Mouse (Mus musculus) heart, embryonic 13.5 days (tissue): Measurements from ENCODE around the gene Smurf2. TPM values are rescaled to one million over a fixed set of nuclear protein-coding genes. Genes with fewer than 3 reads are reported as not detected.
A peak's percentile ranks its signal among the peaks of the same experiment; 100 is the strongest.
"Not testable (repeated sequence)": the region's sequence is repeated elsewhere in the genome, so short reads cannot be mapped to it uniquely, and the experiment has no call there.

Source experiments
- ATAC-seq: fragments of 200-750 bp; cut with Nextera tagmentation; 2 replicates; pipeline ENCODE4 v1.8.0; 2017; ENCODE audit warnings: moderate TSS enrichment; ENCODE audit not compliant: insufficient number of reproducible peaks, low FRiP score, low TSS enrichment; ENCODE audit errors: extremely low read depth
- H3K27ac ChIP-seq: fragments of 300-500 bp; sonication (generic); replicated peaks from 2 replicates; pipeline ENCODE4 v1.5.1; 2015; ENCODE audit warnings: moderate library complexity, mild to moderate bottlenecking, inconsistent platforms
- H3K27me3 ChIP-seq: fragments of 300-500 bp; sonication (generic); replicated peaks from 2 replicates; pipeline ENCODE4 v1.6.1; 2015; ENCODE audit warnings: mild to moderate bottlenecking, inconsistent platforms
- H3K36me3 ChIP-seq: fragments of 300-500 bp; sonication (generic); 2 replicates; pipeline ENCODE4 v1.6.1; 2015; ENCODE audit warnings: mild to moderate bottlenecking, inconsistent platforms
- H3K4me1 ChIP-seq: fragments of 300-500 bp; sonication (generic); 2 replicates; pipeline ENCODE4 v1.6.1; 2015; ENCODE audit warnings: inconsistent platforms
- H3K4me2 ChIP-seq: fragments of 300-500 bp; sonication (generic); 2 replicates; pipeline ENCODE4 v1.6.1; 2015; ENCODE audit warnings: inconsistent platforms, mild to moderate bottlenecking, moderate library complexity
- H3K4me3 ChIP-seq: fragments of 300-500 bp; sonication (generic); 2 replicates; pipeline ENCODE4 v1.5.1; 2015; ENCODE audit warnings: moderate library complexity, mild to moderate bottlenecking, inconsistent platforms
- H3K9ac ChIP-seq: fragments of 300-500 bp; sonication (generic); 2 replicates; pipeline ENCODE4 v1.6.1; 2015; ENCODE audit warnings: inconsistent platforms, mild to moderate bottlenecking, moderate library complexity
- H3K9me3 ChIP-seq: fragments of 300-500 bp; sonication (generic); 2 replicates; pipeline ENCODE4 v1.6.1; 2016; ENCODE audit warnings: inconsistent platforms
- WGBS: fragments of 180-500 bp; shearing (Covaris S2); methylation state at CpG from one replicate; pipeline ENCODE4 v1.1.7; 2015; ENCODE audit warnings: mixed read lengths; 5-methylcytosine and 5-hydroxymethylcytosine counted together
- polyA plus RNA-seq: library from polyadenylated mRNA; unstranded; fragments of >200 nt; fragmentation: Nextera tagmentation; extraction: Ambion mirVana; gene quantifications from 2 replicates; pipeline ENCODE4 v1.2.1, GENCODE M21; 2015

The Smurf2 gene
- polyA plus RNA-seq, 1 experiment from 2014 or later, result 9.7 TPM

DNA sequence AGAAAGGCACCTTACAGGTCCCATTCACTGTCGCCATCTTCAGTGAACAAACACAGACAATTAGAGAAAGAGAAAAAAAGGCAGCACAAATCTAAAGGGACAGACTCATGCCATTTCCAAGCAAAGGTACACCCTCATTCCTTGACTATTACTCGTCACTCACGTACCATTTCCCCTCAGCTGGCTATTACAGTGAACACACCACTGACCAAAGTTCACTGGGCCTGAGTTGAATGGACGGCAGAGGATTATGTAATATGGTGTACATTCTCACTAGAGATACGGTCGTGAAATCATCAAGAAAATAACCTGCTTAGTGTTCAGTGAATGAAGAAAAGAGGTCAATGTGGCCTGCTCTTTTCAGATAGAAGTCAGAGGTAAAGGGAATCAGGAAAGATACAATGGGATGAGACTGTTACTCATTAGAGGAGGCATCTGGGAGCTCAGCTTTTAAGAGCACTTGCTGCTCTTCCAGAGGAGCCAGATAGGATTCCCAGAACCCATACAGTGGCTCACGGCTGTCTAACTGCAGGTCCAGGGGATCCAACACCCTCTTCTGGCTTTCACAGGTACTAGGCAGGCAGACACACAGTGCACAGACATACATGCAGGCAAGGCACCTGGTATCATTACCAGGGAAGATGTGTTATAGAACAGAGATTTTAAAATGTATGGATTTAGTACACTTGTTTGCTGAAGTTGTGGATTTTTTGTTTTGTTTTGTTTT lies 107.9 kb downstream of the Smurf2 start:
- Histone ChIP-seq H3K4me1 (peaks cover 18% of the 10 kb centered on the region; the same call in 1 of the 2 replicates), H3K9ac (no peak overlapping the region), H3K27me3 (no peaks in the 10 kb centered on the region), H3K36me3 (peaks cover 95% of the 10 kb centered on the region), H3K27ac (no peak overlapping the region), H3K4me3 (no peak overlapping the region), H3K4me2 (no peak overlapping the region), H3K9me3 (no peaks in the 10 kb centered on the region)
- WGBS, result 87% methylated on average over 7 of the region's 7 CpGs
- ATAC-seq, result no peak

DNA sequence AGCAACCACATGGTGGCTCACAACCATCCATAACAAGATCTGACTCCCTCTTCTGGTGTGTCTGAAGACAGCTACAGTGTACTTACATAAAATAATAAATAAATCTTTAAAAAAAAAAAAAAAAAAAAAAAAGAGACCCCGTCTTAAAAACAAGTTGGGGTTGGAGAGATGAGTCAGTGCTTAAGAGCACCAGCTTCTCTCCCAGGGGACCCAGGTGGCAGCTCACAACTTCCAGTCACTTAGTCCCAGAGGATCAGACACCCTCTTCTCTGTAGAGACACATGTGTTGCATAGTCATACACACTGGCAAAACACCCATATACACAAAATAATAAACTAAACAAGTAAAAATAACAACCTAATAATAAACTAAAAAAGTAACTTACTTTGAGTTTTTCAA lies 113.1 kb downstream of the Smurf2 start:
- WGBS, result 100% methylated on average over 1 of the region's 1 CpGs
- not testable (repeated sequence) for H3K9me3 ChIP-seq, H3K4me2 ChIP-seq, H3K27me3 ChIP-seq, ATAC-seq, H3K4me3 ChIP-seq, H3K4me1 ChIP-seq, H3K9ac ChIP-seq, H3K27ac ChIP-seq
- peaks cover 89% of the 10 kb centered on the region for H3K36me3 ChIP-seq

DNA sequence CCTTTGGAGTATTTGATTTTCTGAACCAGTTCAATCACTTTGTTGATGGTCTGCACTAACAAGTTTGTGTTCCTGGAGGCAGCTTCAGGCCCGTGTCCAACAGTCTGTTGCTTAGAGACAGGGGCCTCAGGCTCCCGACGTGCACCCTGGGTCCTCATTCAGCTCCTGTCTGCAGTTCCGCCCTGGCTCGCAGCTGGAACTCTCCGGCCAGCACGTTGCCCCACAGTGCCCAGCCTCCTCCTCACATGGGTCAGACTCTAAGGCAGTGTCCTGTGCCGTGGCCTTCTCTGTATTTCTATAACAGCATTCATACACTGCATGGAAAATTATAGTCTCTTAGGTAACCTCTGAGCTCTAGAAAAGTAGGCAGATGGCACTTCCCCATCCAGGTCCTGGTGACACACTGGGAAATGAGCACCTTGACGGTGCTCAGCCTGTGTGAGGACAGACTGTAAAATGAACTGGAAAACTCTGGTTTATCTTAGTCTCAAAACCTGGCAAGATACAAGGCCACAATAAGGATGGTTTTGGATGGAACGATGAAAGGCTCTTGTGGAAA lies 118.4 kb downstream of the Smurf2 start:
- Histone ChIP-seq H3K27me3 (no peaks in the 10 kb centered on the region), H3K4me3 (no peak overlapping the region), H3K9me3 (peaks cover 5% of the 10 kb centered on the region; the same call in 1 of the 2 replicates), H3K4me2 (no peak overlapping the region), H3K36me3 (peaks cover 93% of the 10 kb centered on the region), H3K27ac (no peak overlapping the region), H3K4me1 (no peaks in the 10 kb centered on the region), H3K9ac (no peak overlapping the region)
- WGBS, result 84% methylated on average over 10 of the region's 10 CpGs
- no peak for ATAC-seq

DNA sequence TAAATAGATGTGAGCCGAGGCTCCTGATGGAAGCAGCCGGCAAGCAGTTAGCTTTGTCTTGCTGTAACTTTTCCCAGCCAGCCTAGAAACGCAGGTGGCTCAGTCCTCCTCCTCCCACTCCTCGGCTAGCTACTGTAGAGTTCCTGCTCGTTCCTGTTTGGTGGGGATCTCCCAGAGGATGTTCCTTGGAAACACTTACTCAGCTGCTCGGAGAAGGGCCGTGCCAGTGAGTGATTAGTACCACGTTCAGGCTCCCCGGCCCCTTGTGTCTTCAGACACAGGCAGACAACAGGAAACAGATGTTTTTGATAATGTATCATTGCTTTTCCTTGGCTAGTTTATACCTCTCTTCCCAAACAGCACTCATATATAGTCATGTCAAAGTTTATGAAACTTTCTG lies 124.8 kb downstream of the Smurf2 start:
- H3K4me3 ChIP-seq, result no peak overlapping the region
- no peak overlapping the region for H3K9ac ChIP-seq
- no peak for ATAC-seq
- H3K9me3 ChIP-seq, result peaks cover 5% of the 10 kb centered on the region; the same call in 1 of the 2 replicates
- H3K4me1 ChIP-seq, result peaks cover 7% of the 10 kb centered on the region
- H3K36me3 ChIP-seq, result peaks cover 89% of the 10 kb centered on the region
- no peak overlapping the region for H3K4me2 ChIP-seq
- no peak overlapping the region; the same call in 1 of the 2 replicates for H3K27ac ChIP-seq
- no peaks in the 10 kb centered on the region for H3K27me3 ChIP-seq
- WGBS, result 54% methylated on average over 9 of the region's 9 CpGs

DNA sequence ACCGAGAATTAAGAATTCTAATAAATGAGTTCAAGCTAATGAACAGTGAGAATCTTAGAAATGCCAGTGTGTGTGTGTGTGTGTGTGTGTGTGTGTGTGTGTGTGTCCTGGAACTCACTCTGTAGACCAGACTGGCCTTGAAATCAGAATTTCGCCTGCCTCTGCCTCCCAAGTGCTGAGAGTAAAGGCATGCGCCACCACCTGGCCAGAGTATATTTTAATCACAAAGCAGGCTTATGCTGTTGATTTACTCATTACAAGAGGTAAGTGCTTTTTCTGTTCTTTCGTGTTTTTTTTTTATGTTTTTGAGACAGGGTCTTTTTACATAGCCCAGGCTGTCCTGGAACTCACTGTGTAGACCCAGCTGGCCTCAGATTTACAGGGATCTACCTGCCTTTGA lies 126.7 kb downstream of the Smurf2 start:
- peaks cover 17% of the 10 kb centered on the region for H3K4me1 ChIP-seq
- 78% methylated on average over 4 of the region's 4 CpGs for WGBS
- peaks cover 71% of the 10 kb centered on the region for H3K36me3 ChIP-seq
- H3K9ac ChIP-seq, result no peak overlapping the region
- ATAC-seq, result no peak
- no peaks in the 10 kb centered on the region for H3K27me3 ChIP-seq
- H3K4me2 ChIP-seq, result no peak overlapping the region
- no peak overlapping the region for H3K27ac ChIP-seq
- H3K4me3 ChIP-seq, result no peak overlapping the region
- H3K9me3 ChIP-seq, result peaks cover 5% of the 10 kb centered on the region; the same call in 1 of the 2 replicates

DNA sequence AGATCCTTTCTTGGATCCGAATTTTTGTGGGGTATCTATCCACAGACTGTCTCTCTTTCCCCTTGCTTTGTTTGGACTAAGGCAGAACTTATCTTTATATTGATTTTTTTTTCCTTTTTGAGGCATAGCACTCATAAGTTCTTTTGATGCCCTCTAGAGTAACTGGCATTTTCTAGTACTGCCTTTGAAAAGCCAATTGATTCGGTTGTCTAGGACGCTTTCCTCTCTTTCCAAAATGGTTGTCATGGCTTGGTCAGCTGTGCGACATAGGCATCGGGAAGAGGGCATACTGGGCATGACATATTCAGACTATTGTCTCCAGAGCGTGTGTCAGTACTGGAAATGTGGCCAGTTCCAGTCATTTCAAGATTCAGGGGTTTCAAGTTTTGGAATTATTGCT lies 130.9 kb downstream of the Smurf2 start:
- Histone ChIP-seq H3K27ac (peak overlapping the region; percentile 100), H3K36me3 (peaks cover 56% of the 10 kb centered on the region), H3K9me3 (no peaks in the 10 kb centered on the region), H3K27me3 (no peaks in the 10 kb centered on the region), H3K4me2 (peak overlapping the region; percentile 93), H3K4me3 (peak overlapping the region; percentile 96), H3K4me1 (peaks cover 34% of the 10 kb centered on the region), H3K9ac (peak overlapping the region; percentile 99)
- WGBS, result under 1% methylated on average over 6 of the region's 6 CpGs
- no peak for ATAC-seq

DNA sequence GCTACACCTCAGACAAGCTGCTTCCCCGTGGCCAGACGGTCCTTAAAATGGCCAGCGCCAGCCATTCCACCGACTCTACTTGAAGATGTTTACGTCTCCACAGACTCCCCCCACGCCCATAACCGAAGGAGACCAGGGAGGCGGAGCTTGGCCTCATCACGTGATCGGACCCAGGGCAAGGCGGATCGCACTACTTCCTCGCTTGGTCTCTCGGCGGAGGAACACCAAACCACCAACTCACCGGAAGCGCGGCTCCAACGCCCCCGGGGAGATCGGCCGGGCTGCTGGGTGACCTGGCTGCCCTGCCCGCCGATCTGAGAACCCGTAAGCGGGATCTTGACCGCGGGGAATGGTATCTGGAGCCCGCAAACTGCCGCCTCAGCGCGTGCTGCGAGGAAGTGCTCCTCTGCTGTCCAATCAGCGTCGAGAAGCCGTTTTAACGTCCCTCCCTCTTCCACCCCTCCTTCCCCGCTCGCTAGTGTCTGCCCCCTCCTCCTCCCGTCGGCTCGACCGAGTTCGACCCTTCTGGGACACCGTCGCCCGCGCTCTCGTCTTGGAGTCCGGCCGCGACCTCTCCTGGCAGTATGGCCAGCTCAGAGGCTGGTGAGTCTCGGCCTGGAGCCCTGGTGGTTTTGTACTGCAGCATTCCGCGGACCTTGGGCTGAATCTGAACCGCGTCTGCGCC lies 131.6 kb downstream of the Smurf2 start, which contains the start of the genes Ddx5 and Cep95:
Gene Ddx5, minus strand, starts transcription at position 411 of the 685 bp plus-strand sequence.
Gene Cep95, plus strand, starts transcription at position 478 of the 685 bp plus-strand sequence.
- ATAC-seq, result peak; percentile 87
- Histone ChIP-seq H3K27me3 (no peaks in the 10 kb centered on the region), H3K4me2 (peak within 1 kb of the TSS; percentile 93), H3K36me3 (peaks cover 56% of the 10 kb centered on the region), H3K9ac (peak within 1 kb of the TSS; percentile 99), H3K9me3 (no peaks in the 10 kb centered on the region), H3K4me1 (peaks cover 39% of the 10 kb centered on the region), H3K4me3 (peak within 1 kb of the TSS; percentile 96), H3K27ac (peak within 1 kb of the TSS; percentile 100)
- WGBS, result under 1% methylated on average over 58 of the region's 58 CpGs

DNA sequence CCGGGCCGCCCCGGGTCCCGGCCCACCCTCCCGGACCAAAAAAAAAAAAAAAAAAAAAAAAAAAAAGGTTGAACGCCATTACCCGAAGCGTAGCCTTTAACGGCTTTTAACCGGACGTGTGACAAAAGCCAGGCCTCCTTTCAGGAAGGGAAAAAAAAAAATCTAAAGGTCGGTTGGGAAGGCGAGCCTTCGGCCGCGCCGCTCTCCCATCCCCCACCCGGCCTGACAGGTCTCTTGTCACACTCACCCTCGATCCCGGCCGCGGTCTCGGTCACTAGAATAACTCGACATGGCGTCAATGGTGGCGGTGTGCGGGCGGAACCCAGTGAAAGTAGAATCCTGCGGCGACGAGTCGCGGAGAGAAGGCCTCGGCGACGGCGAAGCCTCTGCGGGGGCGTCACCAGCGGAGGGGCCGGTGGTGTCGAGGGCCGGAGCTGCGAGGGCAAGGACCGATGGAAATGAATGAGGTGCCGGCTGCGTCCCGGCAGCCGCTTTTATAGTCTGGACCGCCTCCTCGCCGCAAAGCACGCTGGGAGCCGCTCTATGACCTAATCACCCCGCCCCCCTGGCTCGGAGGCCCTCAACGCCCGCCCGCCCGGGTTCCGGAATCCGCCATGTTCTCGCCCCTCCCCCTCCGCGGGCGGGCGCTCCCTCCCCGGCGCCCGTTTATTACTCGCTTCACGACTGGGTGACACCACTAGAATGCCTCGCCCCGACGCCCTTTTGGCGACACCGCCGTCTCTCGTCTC lies 132.3 kb downstream of the Smurf2 start:
- WGBS, result under 1% methylated on average over 72 of the region's 79 CpGs

DNA sequence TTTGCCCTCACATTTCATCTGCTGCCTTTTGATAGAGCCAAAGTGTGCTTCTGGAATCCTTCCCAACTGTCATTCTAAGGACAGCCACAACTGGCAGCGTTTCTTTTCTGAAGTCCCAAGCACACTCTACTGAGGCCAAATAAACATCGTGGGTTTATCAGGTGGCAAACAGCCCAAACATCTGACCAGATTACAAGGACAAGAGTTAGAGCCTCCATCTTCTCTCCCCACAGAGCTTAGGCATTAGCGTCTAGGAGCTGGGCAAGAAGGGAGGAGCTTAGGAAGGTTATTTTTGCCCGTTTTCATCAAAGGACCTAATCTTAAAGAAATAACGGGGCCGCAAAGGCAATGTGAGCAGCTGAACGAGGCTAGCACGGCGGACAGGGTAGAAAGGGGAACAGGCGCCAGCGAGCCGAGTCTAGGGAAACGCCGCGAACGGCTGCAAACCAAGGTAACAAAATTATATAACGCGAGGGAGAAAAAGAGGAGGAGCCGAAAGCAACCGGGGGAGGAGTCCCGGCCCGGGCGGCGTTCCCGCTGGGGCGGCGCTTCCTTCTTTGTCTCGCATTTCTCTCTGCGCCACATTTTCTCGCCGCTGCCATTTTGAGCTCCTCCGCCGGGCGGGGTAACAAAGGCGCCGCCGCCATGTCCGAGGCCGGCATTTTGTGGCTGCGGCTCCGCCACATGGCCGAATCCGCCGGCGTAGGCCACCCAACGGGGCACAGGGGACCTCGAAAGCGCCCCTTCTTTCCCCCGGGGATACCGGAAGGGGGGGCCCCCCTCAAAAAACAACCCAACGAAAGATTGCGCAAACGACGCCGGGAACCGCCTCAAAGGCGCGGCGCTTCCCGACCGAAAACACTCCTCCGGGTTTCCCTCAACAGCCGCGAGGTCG lies 133.1 kb downstream of the Smurf2 start:
- Histone ChIP-seq H3K4me2 (peak overlapping the region; percentile 75), H3K27ac (peak overlapping the region; percentile 100), H3K9ac (peak overlapping the region; percentile 99), H3K36me3 (peaks cover 56% of the 10 kb centered on the region), H3K4me3 (peak overlapping the region; percentile 96), H3K4me1 (peaks cover 50% of the 10 kb centered on the region), H3K27me3 (no peaks in the 10 kb centered on the region), H3K9me3 (no peaks in the 10 kb centered on the region)
- ATAC-seq, result peak; percentile 5; the same call in 1 of the 2 replicates
- WGBS, result under 1% methylated on average over 65 of the region's 65 CpGs

More for the DNA sequence above, 132.3 kb downstream of the Smurf2 start:
- Histone ChIP-seq H3K36me3 (peaks cover 56% of the 10 kb centered on the region), H3K27me3 (no peaks in the 10 kb centered on the region), H3K4me2 (peak overlapping the region; percentile 93), H3K27ac (peak overlapping the region; percentile 100), H3K9ac (peak overlapping the region; percentile 99), H3K9me3 (no peaks in the 10 kb centered on the region), H3K4me3 (peak overlapping the region; percentile 96), H3K4me1 (peaks cover 46% of the 10 kb centered on the region)
- ATAC-seq, result peak; percentile 82

DNA sequence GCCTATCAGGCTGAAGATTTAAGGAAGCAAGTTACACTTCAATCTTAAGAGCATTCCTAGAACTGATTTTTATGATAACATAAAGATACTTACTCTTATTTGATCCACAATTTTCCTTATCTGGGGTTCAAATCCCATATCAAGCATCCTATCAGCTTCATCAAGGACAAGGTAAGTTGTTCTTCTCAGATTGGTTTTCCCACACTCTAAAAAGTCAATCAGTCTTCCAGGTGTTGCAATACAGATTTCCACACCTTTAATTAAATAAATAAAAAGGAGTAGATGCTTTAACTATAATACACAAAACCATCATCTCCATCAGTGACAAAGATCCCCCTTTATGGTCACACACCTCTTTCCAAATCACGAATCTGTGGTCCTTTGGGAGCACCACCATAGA lies 135.5 kb downstream of the Smurf2 start:
- Histone ChIP-seq H3K9ac (no peak overlapping the region), H3K36me3 (peaks cover 72% of the 10 kb centered on the region), H3K27ac (no peak overlapping the region), H3K9me3 (no peaks in the 10 kb centered on the region), H3K4me3 (peak overlapping the region; percentile 96), H3K4me1 (peaks cover 46% of the 10 kb centered on the region), H3K4me2 (peak overlapping the region; percentile 75), H3K27me3 (no peaks in the 10 kb centered on the region)
- ATAC-seq, result no peak
- WGBS, result 77% methylated on average over 1 of the region's 1 CpGs
